In the genomic region with DNA sequence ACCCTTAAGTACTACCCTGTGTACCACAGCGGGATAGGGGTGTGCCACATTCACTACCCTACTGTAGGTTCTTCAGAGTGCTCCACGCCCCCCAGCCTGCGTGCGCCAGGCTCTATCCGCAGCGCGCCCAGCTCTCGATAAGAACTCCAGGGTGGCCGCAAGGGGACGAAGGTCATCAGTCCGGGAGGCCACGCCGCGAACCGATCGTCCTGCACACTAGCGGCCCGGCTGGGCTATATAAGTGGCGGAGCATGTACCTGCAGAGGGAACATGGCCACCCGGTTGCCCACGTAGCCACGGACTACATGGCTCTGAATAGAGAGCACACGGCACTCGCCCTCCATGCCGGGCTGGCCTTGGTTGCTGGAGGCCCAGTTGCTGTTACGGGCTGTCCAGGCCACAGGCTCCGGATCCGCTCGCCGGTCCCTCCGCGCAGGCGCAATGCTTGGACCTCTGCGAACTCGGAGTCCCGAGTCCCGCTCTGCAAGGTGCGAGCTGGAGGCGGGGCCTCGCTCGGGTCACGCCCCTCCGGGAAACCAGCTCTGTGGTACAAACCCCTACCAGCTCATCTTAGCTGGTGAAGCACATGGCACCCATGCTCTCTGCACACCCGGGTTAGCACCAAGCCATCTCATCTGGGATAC, we compare ENCODE assay signal across 8 mouse cellular contexts.
DNase-seq lines count a peak whose midpoint lies in the region; ATAC-seq and TF ChIP-seq lines count a peak whose summit lies in the region.

No protein-coding gene starts in this region.

- no peak for TF ChIP-seq CTCF in G1E (IDR thresholded peaks at IDR 0.05; ENCODE audit: low read depth, low read length)
- TF ChIP-seq CTCF in brain, embryonic 14.5 days (IDR thresholded peaks at IDR 0.05; ENCODE audit: borderline replicate concordance, extremely low read depth, insufficient read depth, insufficient read length), result no peak

- DNase-seq in G1E (ENCODE audit: low spot score), result no peak
- DNase-seq in brain, embryonic 14.5 days (ENCODE audit: low read depth), result peak; percentile 79
- DNase-seq in forebrain, embryonic 11.5 days (ENCODE audit: low spot score), result peak; percentile 89
- DNase-seq in liver, result peak; percentile 95
- DNase-seq in thymus, adult 18-20 months, result peak; percentile 41 to 52

- peaks cover 22% of the 10 kb centered on the region for H3K27me3 ChIP-seq in G1E (ENCODE audit: insufficient read depth, low read length)
- H3K27me3 ChIP-seq in forebrain, embryonic 11.5 days (ENCODE audit: control insufficient read depth, insufficient read depth, low read length), result peaks cover 2% of the 10 kb centered on the region; the same call in 1 of the 2 replicates
- peaks cover 43% of the 10 kb centered on the region for H3K27me3 ChIP-seq in hindbrain, embryonic 13.5 days
- H3K27me3 ChIP-seq in midbrain, embryonic 16.5 days (ENCODE audit: control insufficient read depth, insufficient read depth, low read depth, low read length), result 0 out of 2 replicates have a peak, but pooled peaks cover 3% of the 10 kb centered on the region

- H3K4me3 ChIP-seq in G1E (ENCODE audit: low read depth, low read length), result peak overlapping the region; percentile 58; the same call in 1 of the 2 replicates
- H3K4me3 ChIP-seq in forebrain, embryonic 11.5 days (ENCODE audit: low read depth, low read length), result peak overlapping the region; percentile 36
- H3K4me3 ChIP-seq in hindbrain, embryonic 13.5 days, result peak overlapping the region; percentile 52
- peak overlapping the region; percentile 52 for H3K4me3 ChIP-seq in midbrain, embryonic 16.5 days (ENCODE audit: low read depth, low read length)

- ATAC-seq in G1E (ENCODE audit: extremely low read depth, insufficient number of reproducible peaks, low FRiP score, poor library complexity, severe bottlenecking), result no peak
- peak; percentile 82 for ATAC-seq in forebrain, embryonic 11.5 days (replicated peaks; ENCODE audit: low FRiP score)
- peak; percentile 89 for ATAC-seq in hindbrain, embryonic 13.5 days (ENCODE audit: low FRiP score)
- ATAC-seq in midbrain, embryonic 16.5 days, result peak; percentile 91
- no peak for ATAC-seq in inflammation-experienced regulatory T-cells, adult 6 months

- no peaks in the 10 kb centered on the region for H3K36me3 ChIP-seq in G1E (replicated peaks)
- H3K36me3 ChIP-seq in forebrain, embryonic 11.5 days (ENCODE audit: control insufficient read depth, insufficient read depth, low read length), result no peaks in the 10 kb centered on the region
- no peaks in the 10 kb centered on the region for H3K36me3 ChIP-seq in hindbrain, embryonic 13.5 days
- H3K36me3 ChIP-seq in midbrain, embryonic 16.5 days (ENCODE audit: control insufficient read depth, insufficient read depth, low read length), result no peaks in the 10 kb centered on the region

- H3K4me2 ChIP-seq in forebrain, embryonic 11.5 days (ENCODE audit: low read depth, low read length, severe bottlenecking), result peak overlapping the region; percentile 65
- H3K4me2 ChIP-seq in hindbrain, embryonic 13.5 days, result peak overlapping the region; percentile 84
- peak overlapping the region; percentile 97 for H3K4me2 ChIP-seq in midbrain, embryonic 16.5 days (ENCODE audit: low read length)

- no peak overlapping the region for H3K27ac ChIP-seq in forebrain, embryonic 11.5 days (ENCODE audit: low read depth, low read length)
- no peak overlapping the region for H3K27ac ChIP-seq in hindbrain, embryonic 13.5 days
- H3K27ac ChIP-seq in midbrain, embryonic 16.5 days (ENCODE audit: low read length), result no peak overlapping the region

- H3K9me3 ChIP-seq in G1E (replicated peaks), result peaks cover 15% of the 10 kb centered on the region
- no peaks in the 10 kb centered on the region for H3K9me3 ChIP-seq in forebrain, embryonic 11.5 days (ENCODE audit: control insufficient read depth, low read length)
- H3K9me3 ChIP-seq in hindbrain, embryonic 13.5 days, result no peaks in the 10 kb centered on the region
- no peaks in the 10 kb centered on the region for H3K9me3 ChIP-seq in midbrain, embryonic 16.5 days (replicated peaks; ENCODE audit: control insufficient read depth, low read length, poor library complexity, severe bottlenecking)

- H3K4me1 ChIP-seq in G1E (ENCODE audit: insufficient read depth, low read depth, low read length), result peaks cover 32% of the 10 kb centered on the region
- peaks cover 5% of the 10 kb centered on the region; the same call in 1 of the 2 replicates for H3K4me1 ChIP-seq in forebrain, embryonic 11.5 days (replicated peaks; ENCODE audit: control insufficient read depth, insufficient read depth, low read length)
- H3K4me1 ChIP-seq in hindbrain, embryonic 13.5 days (replicated peaks), result peaks cover 13% of the 10 kb centered on the region
- H3K4me1 ChIP-seq in midbrain, embryonic 16.5 days (ENCODE audit: control insufficient read depth, insufficient read depth, low read length), result peaks cover 5% of the 10 kb centered on the region; the same call in 1 of the 2 replicates

- WGBS in forebrain, embryonic 11.5 days, result 2% methylated on average over 44 of the region's 44 CpGs
- WGBS in hindbrain, embryonic 13.5 days, result 1% methylated on average over 44 of the region's 44 CpGs
- under 1% methylated on average over 44 of the region's 44 CpGs for WGBS in midbrain, embryonic 16.5 days

- H3K9ac ChIP-seq in forebrain, embryonic 11.5 days (ENCODE audit: low read length), result peak overlapping the region; percentile 60
- peak overlapping the region; percentile 76 for H3K9ac ChIP-seq in hindbrain, embryonic 13.5 days
- H3K9ac ChIP-seq in midbrain, embryonic 16.5 days (ENCODE audit: low read depth, low read length), result peak overlapping the region; percentile 72

- TF ChIP-seq POLR2A in brain, embryonic 14.5 days (IDR thresholded peaks at IDR 0.05; ENCODE audit: borderline replicate concordance, extremely low read depth, insufficient read depth, insufficient read length, poor library complexity, severe bottlenecking), result no peak

Comparison
In these comparisons a context has a peak if more than half of its experiments do, and no peak if none do; other contexts are left out.
1. ATAC-seq: peak in forebrain, embryonic 11.5 days (single experiment), hindbrain, embryonic 13.5 days (single experiment) and midbrain, embryonic 16.5 days (single experiment); none in G1E (single experiment) and inflammation-experienced regulatory T-cells, adult 6 months (single experiment).
2. Peak in every context shown above with its lines, with median percentiles within 50 percentile points of each other: H3K4me3 ChIP-seq, H3K4me2 ChIP-seq and H3K9ac ChIP-seq.